Mouse (Mus musculus) urinary bladder, adult 18-20 months (tissue): ENCODE measurements around the gene Gm21093.
"Not testable (repeated sequence)": the region's sequence is repeated elsewhere in the genome, so short reads cannot be mapped to it uniquely, and the experiment has no call there.

Experiments used
- DNase-seq, 2 experiments: peaks; one replicate each; pipeline ENCODE4 v3.0.0; 2022; ENCODE audit warnings: low spot score in 2 of 2, mixed read lengths in 2 of 2

Gene Gm21093

GRCm38 (mm10) chr4:42034626-42035025 is at the start of gene Gm21093:
Gene Gm21093 (minus strand): TSS chr4:42034726.
- DNase-seq: not testable (repeated sequence)
